Mouse (Mus musculus) neutrophil, adult 65 days (primary cell): Measurements from ENCODE around the gene Adra2b. TPM values are rescaled to one million over a fixed set of nuclear protein-coding genes. Genes with fewer than 3 reads are reported as not detected.

Experiments
- total RNA-seq: library from RNA; stranded (reverse); gene quantifications from 2 replicates; pipeline ENCODE4 v1.2.4, GENCODE M21; 2023

Adra2b gene
- not detected in 2 replicates for total RNA-seq

GRCm38 (mm10) chr2:127362459-127363281 lies at the start of gene Adra2b:
Gene Adra2b (plus strand): TSS chr2:127363208.

GRCm38 (mm10) chr2:127335767-127336496 lies 27.1 kb upstream of the Adra2b start, which contains the start of gene Dusp2:
Gene Dusp2 (plus strand): TSS chr2:127336159.

GRCm38 (mm10) chr2:127338416-127338815 lies 24.6 kb upstream of the Adra2b start, which contains the start of gene Astl:
Gene Astl (plus strand): TSS chr2:127338639.

Other genes starting within 250 kb of the Adra2b start
- gene Ncaph, start 229.3 kb upstream of the Adra2b start, total RNA-seq, result 36.7 and 44.3 TPM in 2 replicates
- gene Itpripl1, start 219.8 kb upstream of the Adra2b start, total RNA-seq, result 14.0 and 15.1 TPM in 2 replicates
- gene 1810024B03Rik, start 154.9 kb upstream of the Adra2b start, total RNA-seq, result 0.43 and 0.51 TPM in 2 replicates
- 108 and 146 TPM in 2 replicates for gene Snrnp200, start 154.8 kb upstream of the Adra2b start, total RNA-seq
- gene Ciao1, start 115.4 kb upstream of the Adra2b start, total RNA-seq, result 24.8 and 30.9 TPM in 2 replicates
- 80.8 and 87.3 TPM in 2 replicates for gene Tmem127, start 115.3 kb upstream of the Adra2b start, total RNA-seq
- 67.6 and 75.6 TPM in 2 replicates for gene Stard7, start 93.0 kb upstream of the Adra2b start, total RNA-seq
- 61.8 and 67.6 TPM in 2 replicates for gene Dusp2, start 27.0 kb upstream of the Adra2b start, total RNA-seq
- not detected in 2 replicates for gene Astl, start 24.6 kb upstream of the Adra2b start, total RNA-seq
- not detected in 2 replicates for gene Gpat2, start 62.0 kb downstream of the Adra2b start, total RNA-seq
- gene Fahd2a, start 81.4 kb downstream of the Adra2b start, total RNA-seq, result 5.1 and 5.6 TPM in 2 replicates
- 0.52 and 1.8 TPM in 2 replicates for gene Kcnip3, start 158.9 kb downstream of the Adra2b start, total RNA-seq
- not detected in 2 replicates for gene Prom2, start 178.3 kb downstream of the Adra2b start, total RNA-seq
- 0.54 and 0.63 TPM in 2 replicates for gene Zfp661, start 223.9 kb downstream of the Adra2b start, total RNA-seq
- 22.6 and 37.4 TPM in 2 replicates for gene Mrps5, start 224.0 kb downstream of the Adra2b start, total RNA-seq